Mouse (Mus musculus) liver, adult 2 months (tissue): ENCODE data around the gene Adamts16. TPM values are rescaled to one million over a fixed set of nuclear protein-coding genes. Genes with fewer than 3 reads are reported as not detected.
"Not testable (repeated sequence)": the region's sequence is repeated elsewhere in the genome, so short reads cannot be mapped to it uniquely, and the experiment has no call there.

ENCODE experiments used
- DNase-seq: peaks from one replicate; pipeline ENCODE4 v3.0.0-alpha.2; 2011; ENCODE audit warnings: low read depth, low spot score; ENCODE audit errors: extremely low read depth
- H3K27ac ChIP-seq: fragments of 200-500 bp; replicated peaks from 2 replicates; pipeline ENCODE4 v1.5.1; 2012; ENCODE audit warnings: low read depth, mild to moderate bottlenecking, control low read depth, inconsistent platforms, low read length; ENCODE audit not compliant: insufficient read depth
- H3K27me3 ChIP-seq: fragments of 200-500 bp; 2 replicates; pipeline ENCODE4 v1.6.1; 2012; ENCODE audit warnings: mild to moderate bottlenecking, moderate library complexity, low read length, inconsistent platforms; ENCODE audit not compliant: control insufficient read depth, insufficient read depth
- H3K36me3 ChIP-seq: fragments of 200-500 bp; 2 replicates; pipeline ENCODE4 v1.6.1; 2012; ENCODE audit warnings: low read length, inconsistent platforms; ENCODE audit not compliant: control insufficient read depth, insufficient read depth
- H3K4me1 ChIP-seq: fragments of 200-500 bp; 2 replicates; pipeline ENCODE4 v1.6.1; 2011; ENCODE audit warnings: low read length; ENCODE audit not compliant: control insufficient read depth, insufficient read depth
- H3K4me3 ChIP-seq: fragments of 200-500 bp; 2 replicates; pipeline ENCODE4 v1.5.1; 2011; ENCODE audit warnings: low read depth, mild to moderate bottlenecking, control low read depth, low read length, moderate library complexity; ENCODE audit not compliant: insufficient read depth
- H3K79me2 ChIP-seq: fragments of 200-500 bp; 2 replicates; pipeline ENCODE4 v1.6.1; 2012; ENCODE audit warnings: inconsistent platforms, mild to moderate bottlenecking, low read length, moderate library complexity; ENCODE audit not compliant: control insufficient read depth, insufficient read depth
- H3K9ac ChIP-seq: fragments of 200-500 bp; 2 replicates; pipeline ENCODE4 v1.6.1; 2012; ENCODE audit warnings: low read depth, mild to moderate bottlenecking, control low read depth, inconsistent platforms, low read length
- CTCF ChIP-seq: fragments of 200-500 bp; IDR thresholded peaks from 2 replicates; pipeline ENCODE4 v1.5.1; 2011; ENCODE audit warnings: low read depth, low read length, control low read depth
- POLR2A ChIP-seq: fragments of 200-500 bp; IDR thresholded peaks from 2 replicates; pipeline ENCODE4 v1.6.1; 2011; ENCODE audit warnings: low read length, control low read depth; ENCODE audit not compliant: insufficient read depth; ENCODE audit errors: extremely low read depth
- WGBS: fragments of 180-500 bp; shearing (Covaris S2); methylation state at CpG from one replicate; pipeline ENCODE4 v1.1.7; 2018; 5-methylcytosine and 5-hydroxymethylcytosine counted together
- polyA plus RNA-seq: library from polyadenylated mRNA; depleted of rRNA; stranded (reverse); fragments of >200 nt; gene quantifications from 2 replicates; pipeline ENCODE4 v1.2.3, GENCODE M21; 2012; rRNA removed
- total RNA-seq: library from RNA; depleted of rRNA; stranded (reverse); fragments of >200 nt; gene quantifications from 2 replicates; pipeline ENCODE4 v1.2.3, GENCODE M21; 2014; rRNA removed

The Adamts16 gene
- 0.07 TPM in 1 of 2 replicates, not detected in the other for total RNA-seq
- polyA plus RNA-seq, result 0.04 TPM in 1 of 2 replicates, not detected in the other

GRCm38 (mm10) chr13:70841421-70841904, at the start of gene Adamts16:
Gene Adamts16 (minus strand): TSS chr13:70841811.
- no peak for DNase-seq
- Histone ChIP-seq H3K27ac (no peak within 1 kb of the TSS), H3K36me3 (no peaks in the 10 kb centered on the region), H3K4me3 (peak within 1 kb of the TSS; percentile 1; the same call in 1 of the 2 replicates), H3K27me3 (peaks cover 10% of the 10 kb centered on the region; the same call in 1 of the 2 replicates), H3K9ac (no peak within 1 kb of the TSS), H3K4me1 (no peaks in the 10 kb centered on the region), H3K79me2 (no peaks in the 10 kb centered on the region)
- WGBS, result 4% methylated on average over 18 of the region's 18 CpGs
- TF ChIP-seq POLR2A (no peak), CTCF (no peak)

DNA sequence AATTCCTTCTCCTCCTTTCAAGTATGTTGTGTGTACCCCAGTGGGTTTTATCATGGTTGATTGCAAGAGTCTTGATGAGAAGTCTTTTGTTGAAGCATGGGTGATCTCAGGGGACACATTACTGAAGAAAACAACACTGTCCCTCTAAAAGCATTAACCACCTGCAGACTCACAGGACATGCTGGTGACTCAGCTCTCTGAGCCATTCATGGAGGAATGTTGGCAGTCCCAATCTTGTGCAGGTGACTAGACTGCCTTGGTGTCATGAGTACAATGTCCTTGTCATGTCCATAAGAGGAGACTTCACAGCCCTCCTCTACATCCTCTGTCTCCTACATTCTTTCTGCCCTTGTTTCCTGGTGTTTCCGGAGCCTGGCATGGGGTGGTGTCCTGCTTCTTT, 45.5 kb upstream of the Adamts16 start:
- no peaks in the 10 kb centered on the region for H3K36me3 ChIP-seq
- H3K4me3 ChIP-seq, result no peak overlapping the region
- WGBS, result 91% methylated on average over 1 of the region's 1 CpGs
- H3K27ac ChIP-seq, result no peak overlapping the region
- no peaks in the 10 kb centered on the region for H3K27me3 ChIP-seq
- no peaks in the 10 kb centered on the region for H3K79me2 ChIP-seq
- DNase-seq, result no peak
- H3K4me1 ChIP-seq, result no peaks in the 10 kb centered on the region
- H3K9ac ChIP-seq, result no peak overlapping the region
- no peak for TF ChIP-seq CTCF
- TF ChIP-seq POLR2A, result no peak

- Histone ChIP-seq H3K27me3 (no peaks in the 10 kb centered on the region), H3K9ac (no peak overlapping the region), H3K4me3 (no peak overlapping the region), H3K36me3 (no peaks in the 10 kb centered on the region), H3K27ac (no peak overlapping the region), H3K79me2 (no peaks in the 10 kb centered on the region), H3K4me1 (peaks cover 6% of the 10 kb centered on the region; the same call in 1 of the 2 replicates)
- TF ChIP-seq CTCF, result no peak
- no peak for TF ChIP-seq POLR2A
- WGBS, result 93% methylated on average over 2 of the region's 2 CpGs
- no peak for DNase-seq
These were observed 43.4 kb upstream of the Adamts16 start for GRCm38 (mm10) chr13:70885006-70885405.

GRCm38 (mm10) chr13:70883891-70884890, 42.6 kb upstream of the Adamts16 start:
- no peak overlapping the region for H3K27ac ChIP-seq
- WGBS, result 61% methylated on average over 12 of the region's 12 CpGs

DNA sequence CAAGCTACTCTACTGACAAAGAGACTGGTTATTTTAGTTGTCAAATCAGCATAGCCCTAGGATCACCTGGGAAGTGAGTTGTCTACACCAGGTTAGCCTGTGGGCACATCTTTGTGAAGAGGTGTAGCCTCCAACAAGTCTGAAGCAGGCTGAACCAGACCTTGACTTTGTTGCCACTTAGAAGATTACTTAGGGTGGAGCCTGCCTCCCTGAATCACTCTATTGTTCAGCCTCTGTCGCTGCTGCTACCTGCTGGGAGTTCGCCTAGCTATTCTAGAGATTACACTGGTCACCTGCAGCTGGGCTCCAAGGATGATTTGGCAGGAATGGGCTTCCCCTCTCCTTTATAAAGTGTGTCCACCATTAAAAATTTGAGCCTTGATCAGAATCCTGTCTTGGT, 38.4 kb upstream of the Adamts16 start:
- H3K79me2 ChIP-seq, H3K9ac ChIP-seq, H3K4me3 ChIP-seq, H3K27me3 ChIP-seq, H3K36me3 ChIP-seq, H3K27ac ChIP-seq, H3K4me1 ChIP-seq, DNase-seq: not testable (repeated sequence)
- 92% methylated on average over 2 of the region's 2 CpGs for WGBS

More at GRCm38 (mm10) chr13:70883891-70884890, 42.6 kb upstream of the Adamts16 start:
- no peaks in the 10 kb centered on the region for H3K36me3 ChIP-seq
- DNase-seq, result no peak
- H3K4me3 ChIP-seq, result no peak overlapping the region
- TF ChIP-seq POLR2A (no peak), CTCF (no peak)
- H3K9ac ChIP-seq, result no peak overlapping the region
- no peaks in the 10 kb centered on the region for H3K79me2 ChIP-seq
- no peaks in the 10 kb centered on the region for H3K27me3 ChIP-seq
- H3K4me1 ChIP-seq, result peaks cover 6% of the 10 kb centered on the region; the same call in 1 of the 2 replicates
